Mouse (Mus musculus): ENCODE data around the gene Dip2b.
"Not testable (repeated sequence)": the region's sequence is repeated elsewhere in the genome, so short reads cannot be mapped to it uniquely, and the experiment has no call there.

Gene Dip2b

GRCm38 (mm10) chr15:100260351-100260750 lies 221.9 kb downstream of the Dip2b start:
- not testable (repeated sequence) for DNase-seq (ENCODE audit: low spot score in 2 of 2)

DNA sequence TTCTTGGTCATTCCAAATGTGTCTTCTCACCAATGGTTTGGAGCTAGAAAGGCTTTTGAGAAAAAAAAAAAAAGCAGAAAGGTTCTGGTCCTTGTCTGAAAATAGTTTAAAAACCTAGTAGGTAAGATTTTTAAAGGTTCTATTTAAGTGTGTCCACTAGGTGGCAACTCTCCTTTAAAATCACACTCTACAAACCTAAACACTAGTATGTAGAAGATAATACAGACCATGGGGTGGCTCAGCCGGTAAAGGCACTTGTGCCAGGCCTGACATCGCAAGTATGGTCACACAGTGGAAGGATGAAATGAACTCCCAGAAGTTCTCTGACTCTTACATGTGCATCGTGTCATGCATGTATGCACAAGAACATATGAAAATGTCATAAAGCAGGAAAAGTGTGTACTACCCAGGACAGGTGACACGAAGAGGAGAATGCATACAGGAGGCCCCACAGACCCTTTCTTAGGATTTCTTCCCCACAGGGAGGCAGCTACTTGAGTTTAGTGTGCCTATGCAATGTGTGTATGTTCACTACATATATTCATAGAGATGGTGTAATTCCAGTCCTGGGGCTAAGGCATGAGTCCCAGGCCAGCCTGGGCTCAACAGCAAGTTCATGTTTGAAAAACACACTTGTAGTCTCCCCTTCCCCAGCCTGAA lies 224.9 kb downstream of the Dip2b start:
- peak in 1 of 2 experiments; percentile 3 for DNase-seq (ENCODE audit: low spot score in 2 of 2)

- DNase-seq (ENCODE audit: low spot score in 2 of 2) = no peak
Observed at GRCm38 (mm10) chr15:100265586-100266325, 227.3 kb downstream of the Dip2b start.

GRCm38 (mm10) chr15:100268916-100269315 lies 230.5 kb downstream of the Dip2b start:
- no peak for DNase-seq (ENCODE audit: low spot score in 2 of 2)

Measured in heart, adult 9 months (tissue).